Mouse (Mus musculus): ENCODE results near the gene Gbe1. TPM values are rescaled to one million over a fixed set of nuclear protein-coding genes. Genes with fewer than 3 reads are reported as not detected.

Gene Gbe1
- polyA plus RNA-seq, 1 experiment from 2014 or later = 15.4 TPM

- DNase-seq (ENCODE audit: low spot score) = no peak
- no peak for ATAC-seq (ENCODE audit: low FRiP score)
- Histone ChIP-seq H3K4me3 (ENCODE audit: low read depth, low read length) (no peak overlapping the region), H3K4me2 (replicated peaks; ENCODE audit: low read depth, low read length) (no peak overlapping the region), H3K27me3 (ENCODE audit: control insufficient read depth, insufficient read depth, low read length) (no peaks in the 10 kb centered on the region), H3K36me3 (ENCODE audit: control insufficient read depth, insufficient read depth, low read length) (no peaks in the 10 kb centered on the region), H3K9ac (ENCODE audit: low read depth, low read length) (no peak overlapping the region), H3K27ac (ENCODE audit: low read depth, low read length) (no peak overlapping the region), H3K9me3 (ENCODE audit: control insufficient read depth, low read length) (no peaks in the 10 kb centered on the region), H3K4me1 (replicated peaks; ENCODE audit: control insufficient read depth, insufficient read depth, low read length) (no peaks in the 10 kb centered on the region)
- 84% methylated on average over 8 of the region's 8 CpGs for WGBS
Measured at GRCm38 (mm10) chr16:70562574-70562973, 248.8 kb downstream of the Gbe1 start.

GRCm38 (mm10) chr16:70563456-70563855, 249.7 kb downstream of the Gbe1 start:
- ATAC-seq (ENCODE audit: low FRiP score) (no peak), DNase-seq (ENCODE audit: low spot score) (no peak)
- Histone ChIP-seq H3K27ac (ENCODE audit: low read depth, low read length) (no peak overlapping the region), H3K9ac (ENCODE audit: low read depth, low read length) (no peak overlapping the region), H3K4me2 (replicated peaks; ENCODE audit: low read depth, low read length) (no peak overlapping the region), H3K36me3 (ENCODE audit: control insufficient read depth, insufficient read depth, low read length) (no peaks in the 10 kb centered on the region), H3K27me3 (ENCODE audit: control insufficient read depth, insufficient read depth, low read length) (no peaks in the 10 kb centered on the region), H3K9me3 (ENCODE audit: control insufficient read depth, low read length) (no peaks in the 10 kb centered on the region), H3K4me3 (ENCODE audit: low read depth, low read length) (no peak overlapping the region), H3K4me1 (replicated peaks; ENCODE audit: control insufficient read depth, insufficient read depth, low read length) (no peaks in the 10 kb centered on the region)
- 75% methylated on average over 5 of the region's 5 CpGs for WGBS

- Histone ChIP-seq H3K9me3 (ENCODE audit: control insufficient read depth, low read length) (no peaks in the 10 kb centered on the region), H3K4me2 (replicated peaks; ENCODE audit: low read depth, low read length) (no peak overlapping the region), H3K4me1 (replicated peaks; ENCODE audit: control insufficient read depth, insufficient read depth, low read length) (no peaks in the 10 kb centered on the region), H3K4me3 (ENCODE audit: low read depth, low read length) (no peak overlapping the region), H3K9ac (ENCODE audit: low read depth, low read length) (no peak overlapping the region), H3K27ac (ENCODE audit: low read depth, low read length) (no peak overlapping the region), H3K36me3 (ENCODE audit: control insufficient read depth, insufficient read depth, low read length) (no peaks in the 10 kb centered on the region), H3K27me3 (ENCODE audit: control insufficient read depth, insufficient read depth, low read length) (no peaks in the 10 kb centered on the region)
- WGBS = 66% methylated on average over 23 of the region's 23 CpGs
- ATAC-seq (ENCODE audit: low FRiP score) = peak; percentile 63
- DNase-seq (ENCODE audit: low spot score) = peak; percentile 80
Measured at GRCm38 (mm10) chr16:70568341-70569265, 254.9 kb downstream of the Gbe1 start.

- Histone ChIP-seq H3K27me3 (ENCODE audit: control insufficient read depth, insufficient read depth, low read length) (no peaks in the 10 kb centered on the region), H3K9ac (ENCODE audit: low read depth, low read length) (no peak overlapping the region), H3K36me3 (ENCODE audit: control insufficient read depth, insufficient read depth, low read length) (no peaks in the 10 kb centered on the region), H3K9me3 (ENCODE audit: control insufficient read depth, low read length) (no peaks in the 10 kb centered on the region), H3K4me3 (ENCODE audit: low read depth, low read length) (no peak overlapping the region), H3K4me1 (replicated peaks; ENCODE audit: control insufficient read depth, insufficient read depth, low read length) (no peaks in the 10 kb centered on the region), H3K27ac (ENCODE audit: low read depth, low read length) (no peak overlapping the region), H3K4me2 (replicated peaks; ENCODE audit: low read depth, low read length) (no peak overlapping the region)
- DNase-seq (ENCODE audit: low spot score) (no peak), ATAC-seq (ENCODE audit: low FRiP score) (no peak)
- no CpG with 5 or more reads among the region's 7 CpGs for whole genome bisulfite sequencing
Measured at GRCm38 (mm10) chr16:70585964-70586363, 272.2 kb downstream of the Gbe1 start.

- no peak overlapping the region for H3K27ac ChIP-seq (ENCODE audit: low read depth, low read length)
- H3K4me2 ChIP-seq (replicated peaks; ENCODE audit: low read depth, low read length) = no peak overlapping the region
- no peak for DNase-seq (ENCODE audit: low spot score)
- no peaks in the 10 kb centered on the region for H3K36me3 ChIP-seq (ENCODE audit: control insufficient read depth, insufficient read depth, low read length)
- no peaks in the 10 kb centered on the region for H3K4me1 ChIP-seq (replicated peaks; ENCODE audit: control insufficient read depth, insufficient read depth, low read length)
- H3K27me3 ChIP-seq (ENCODE audit: control insufficient read depth, insufficient read depth, low read length) = no peaks in the 10 kb centered on the region
- H3K9ac ChIP-seq (ENCODE audit: low read depth, low read length) = no peak overlapping the region
- no peaks in the 10 kb centered on the region; the same call in 1 of the 2 replicates for H3K9me3 ChIP-seq (ENCODE audit: control insufficient read depth, low read length)
- WGBS = 93% methylated on average over 3 of the region's 3 CpGs
- ATAC-seq (ENCODE audit: low FRiP score) = no peak
- no peak overlapping the region for H3K4me3 ChIP-seq (ENCODE audit: low read depth, low read length)
Measured at GRCm38 (mm10) chr16:70602326-70602725, 288.6 kb downstream of the Gbe1 start.

GRCm38 (mm10) chr16:70608358-70608757, 294.6 kb downstream of the Gbe1 start:
- Histone ChIP-seq H3K27ac (ENCODE audit: low read depth, low read length) (no peak overlapping the region), H3K9ac (ENCODE audit: low read depth, low read length) (no peak overlapping the region), H3K9me3 (ENCODE audit: control insufficient read depth, low read length) (no peaks in the 10 kb centered on the region), H3K27me3 (ENCODE audit: control insufficient read depth, insufficient read depth, low read length) (no peaks in the 10 kb centered on the region), H3K36me3 (ENCODE audit: control insufficient read depth, insufficient read depth, low read length) (no peaks in the 10 kb centered on the region), H3K4me1 (replicated peaks; ENCODE audit: control insufficient read depth, insufficient read depth, low read length) (no peaks in the 10 kb centered on the region), H3K4me3 (ENCODE audit: low read depth, low read length) (no peak overlapping the region), H3K4me2 (replicated peaks; ENCODE audit: low read depth, low read length) (no peak overlapping the region)
- ATAC-seq (ENCODE audit: low FRiP score) = no peak
- 82% methylated on average over 2 of the region's 2 CpGs for WGBS
- no peak for DNase-seq (ENCODE audit: low spot score)

GRCm38 (mm10) chr16:70617691-70618090, 303.9 kb downstream of the Gbe1 start:
- 89% methylated on average over 1 of the region's 1 CpGs for WGBS
- peak; percentile 28; the same call in 1 of the 2 replicates for ATAC-seq (ENCODE audit: low FRiP score)

GRCm38 (mm10) chr16:70618168-70618567, 304.4 kb downstream of the Gbe1 start:
- H3K9ac ChIP-seq (ENCODE audit: low read depth, low read length) = no peak overlapping the region
- no peaks in the 10 kb centered on the region for H3K36me3 ChIP-seq (ENCODE audit: control insufficient read depth, insufficient read depth, low read length)
- no peaks in the 10 kb centered on the region for H3K9me3 ChIP-seq (ENCODE audit: control insufficient read depth, low read length)
- no peak overlapping the region for H3K27ac ChIP-seq (ENCODE audit: low read depth, low read length)
- H3K4me1 ChIP-seq (replicated peaks; ENCODE audit: control insufficient read depth, insufficient read depth, low read length) = no peaks in the 10 kb centered on the region
- H3K27me3 ChIP-seq (ENCODE audit: control insufficient read depth, insufficient read depth, low read length) = no peaks in the 10 kb centered on the region
- whole genome bisulfite sequencing = 78% methylated on average over 3 of the region's 3 CpGs
- no peak for ATAC-seq (ENCODE audit: low FRiP score)
- DNase-seq (ENCODE audit: low spot score) = no peak
- H3K4me2 ChIP-seq (replicated peaks; ENCODE audit: low read depth, low read length) = no peak overlapping the region
- no peak overlapping the region for H3K4me3 ChIP-seq (ENCODE audit: low read depth, low read length)

More at GRCm38 (mm10) chr16:70617691-70618090, 303.9 kb downstream of the Gbe1 start:
- no peak overlapping the region for H3K4me2 ChIP-seq (replicated peaks; ENCODE audit: low read depth, low read length)
- no peak for DNase-seq (ENCODE audit: low spot score)
- no peaks in the 10 kb centered on the region for H3K9me3 ChIP-seq (ENCODE audit: control insufficient read depth, low read length)
- H3K27ac ChIP-seq (ENCODE audit: low read depth, low read length) = no peak overlapping the region
- no peaks in the 10 kb centered on the region for H3K36me3 ChIP-seq (ENCODE audit: control insufficient read depth, insufficient read depth, low read length)
- H3K4me3 ChIP-seq (ENCODE audit: low read depth, low read length) = no peak overlapping the region
- H3K27me3 ChIP-seq (ENCODE audit: control insufficient read depth, insufficient read depth, low read length) = no peaks in the 10 kb centered on the region
- H3K4me1 ChIP-seq (replicated peaks; ENCODE audit: control insufficient read depth, insufficient read depth, low read length) = no peaks in the 10 kb centered on the region
- no peak overlapping the region for H3K9ac ChIP-seq (ENCODE audit: low read depth, low read length)

Data from hindbrain, embryonic 11.5 days (tissue).